Mouse (Mus musculus): ENCODE results near the gene Snrpd3. TPM values are rescaled to one million over a fixed set of nuclear protein-coding genes. Genes with fewer than 3 reads are reported as not detected.
"Not testable (repeated sequence)": the region's sequence is repeated elsewhere in the genome, so short reads cannot be mapped to it uniquely, and the experiment has no call there.

Gene Snrpd3
- polyA plus RNA-seq, 1 experiment from 2014 or later, result 289 TPM

DNA sequence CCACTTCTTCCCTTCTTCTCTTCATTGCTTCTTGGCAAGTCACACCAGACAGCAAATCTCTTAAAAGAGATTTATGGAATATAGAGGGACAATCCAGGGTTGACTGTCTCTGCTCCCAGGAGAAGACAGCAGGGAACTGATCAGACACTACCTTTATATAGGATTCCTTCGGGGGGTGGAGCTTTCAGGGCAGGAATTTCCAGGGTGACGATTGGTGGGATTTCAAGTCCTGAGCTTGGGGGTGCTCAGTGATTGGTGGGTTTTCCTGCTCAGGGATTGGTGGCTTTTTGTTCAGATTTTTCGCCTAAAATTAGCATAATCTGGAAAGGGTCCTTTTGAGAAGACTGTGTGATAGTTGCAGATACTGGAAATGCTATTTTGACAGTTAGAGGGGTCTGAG is 30.2 kb upstream of the Snrpd3 start:
- Histone ChIP-seq H3K27me3 (ENCODE audit: poor library complexity, severe bottlenecking) (no peaks in the 10 kb centered on the region), H3K9me3 (no peaks in the 10 kb centered on the region), H3K27ac (no peak overlapping the region), H3K36me3 (replicated peaks) (no peaks in the 10 kb centered on the region), H3K4me1 (no peaks in the 10 kb centered on the region), H3K4me3 (no peak overlapping the region)
- no peak for DNase-seq (ENCODE audit: extremely low spot score, low spot score)
- WGBS, result 71% methylated on average over 3 of the region's 3 CpGs

DNA sequence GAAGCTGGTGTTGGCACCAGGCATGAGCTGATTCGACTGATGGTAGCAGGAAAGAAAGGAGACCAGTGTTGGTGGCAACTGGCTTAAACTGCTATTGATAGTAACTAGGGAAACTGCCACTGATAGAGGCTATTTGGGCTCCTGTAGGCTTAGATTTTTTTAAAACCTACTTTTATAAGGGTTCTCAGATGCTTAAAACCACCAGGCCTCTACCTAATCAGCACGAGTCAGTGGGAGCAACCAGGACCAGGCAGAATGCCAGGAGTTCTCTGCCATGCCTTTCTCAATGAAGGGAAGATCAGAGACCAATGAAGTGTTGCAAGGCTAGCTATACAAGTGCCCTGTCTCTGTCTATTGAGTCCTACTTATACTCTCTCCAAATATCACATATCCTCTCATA is 27.8 kb upstream of the Snrpd3 start:
- Histone ChIP-seq H3K9me3 (no peaks in the 10 kb centered on the region), H3K4me1 (no peaks in the 10 kb centered on the region), H3K4me3 (no peak overlapping the region), H3K27ac (no peak overlapping the region), H3K36me3 (replicated peaks) (no peaks in the 10 kb centered on the region), H3K27me3 (ENCODE audit: poor library complexity, severe bottlenecking) (no peaks in the 10 kb centered on the region)
- WGBS, result 81% methylated on average over 2 of the region's 2 CpGs
- DNase-seq (ENCODE audit: extremely low spot score, low spot score), result no peak

DNA sequence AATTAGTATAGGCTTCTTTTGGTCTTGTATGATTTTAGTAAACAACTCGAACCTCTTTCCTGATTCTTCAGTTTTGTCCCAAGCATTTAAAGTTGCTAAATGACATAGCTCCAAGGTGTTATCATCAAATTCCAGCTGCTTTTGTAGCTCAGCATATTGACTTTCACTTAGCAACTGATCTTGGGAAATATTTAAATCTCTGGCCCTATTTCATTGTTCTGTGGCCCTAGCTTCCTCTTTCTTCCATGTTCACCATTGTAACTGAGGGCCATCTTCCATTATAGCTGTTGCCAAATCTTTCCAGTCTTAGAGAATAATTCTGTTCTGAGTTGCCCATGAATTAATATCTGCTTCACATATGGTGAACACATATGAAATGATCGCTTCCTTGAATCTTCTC is 26.6 kb upstream of the Snrpd3 start:
- DNase-seq (ENCODE audit: extremely low spot score, low spot score), result no peak
- no peaks in the 10 kb centered on the region for H3K9me3 ChIP-seq
- no peaks in the 10 kb centered on the region for H3K4me1 ChIP-seq
- no peak overlapping the region for H3K4me3 ChIP-seq
- 80% methylated on average over 2 of the region's 2 CpGs for WGBS
- H3K27me3 ChIP-seq (ENCODE audit: poor library complexity, severe bottlenecking), result no peaks in the 10 kb centered on the region
- H3K36me3 ChIP-seq (replicated peaks), result no peaks in the 10 kb centered on the region
- no peak overlapping the region for H3K27ac ChIP-seq

DNA sequence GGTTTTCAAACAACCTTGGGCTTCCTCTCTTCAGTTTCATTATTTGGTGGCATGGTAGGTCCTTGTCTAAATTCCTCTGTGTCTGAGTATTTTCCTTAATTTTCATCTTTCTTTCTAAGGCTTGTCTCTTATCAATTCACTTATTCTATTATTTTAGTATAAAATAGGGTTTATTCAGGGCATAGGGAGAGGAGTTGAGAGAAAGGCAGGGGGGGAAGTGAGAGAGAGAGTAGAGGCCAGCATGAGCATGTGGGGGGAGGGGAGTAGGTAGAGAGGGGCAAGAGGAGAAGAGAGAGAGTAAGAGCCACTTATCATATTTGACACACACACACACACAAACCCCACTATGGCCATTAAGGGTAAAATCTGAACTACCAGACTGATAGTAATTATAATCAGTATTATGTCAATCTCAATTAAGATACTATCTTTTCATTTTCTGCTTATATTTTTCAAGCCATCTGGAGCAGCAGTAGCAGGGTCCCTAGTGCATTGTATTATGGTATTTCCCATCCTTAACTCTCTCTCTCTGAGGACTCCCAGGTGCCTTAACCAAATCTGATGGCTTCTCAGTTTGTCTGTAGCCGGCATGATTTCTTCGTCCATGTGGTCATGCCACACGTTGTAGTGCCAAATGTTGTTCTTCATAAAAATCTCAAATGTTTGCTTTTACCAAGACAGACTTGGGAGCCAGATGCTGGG is 26.0 kb upstream of the Snrpd3 start:
- no peaks in the 10 kb centered on the region for H3K36me3 ChIP-seq (replicated peaks)
- H3K9me3 ChIP-seq, result no peaks in the 10 kb centered on the region
- WGBS, result 93% methylated on average over 3 of the region's 3 CpGs
- no peaks in the 10 kb centered on the region for H3K27me3 ChIP-seq (ENCODE audit: poor library complexity, severe bottlenecking)
- H3K4me1 ChIP-seq, result no peaks in the 10 kb centered on the region
- no peak overlapping the region for H3K27ac ChIP-seq
- H3K4me3 ChIP-seq, result no peak overlapping the region
- no peak for DNase-seq (ENCODE audit: extremely low spot score, low spot score)

DNA sequence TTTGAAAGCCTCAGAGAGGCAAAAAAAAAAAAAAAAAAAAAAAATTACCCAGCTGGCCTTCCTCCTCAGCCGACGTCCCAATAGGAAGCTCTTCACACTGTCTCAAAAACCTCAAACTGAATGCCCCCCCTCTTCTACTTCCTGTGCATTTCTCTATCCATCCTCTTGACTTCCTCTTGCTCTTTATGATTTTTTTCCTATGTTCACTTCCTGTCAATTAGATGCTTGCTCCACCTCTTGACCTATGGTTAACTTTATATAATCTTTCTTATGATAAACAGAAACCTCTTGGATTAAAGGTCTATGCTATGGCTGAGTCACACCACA is 25.5 kb upstream of the Snrpd3 start:
- H3K27ac ChIP-seq, result no peak overlapping the region
- H3K36me3 ChIP-seq (replicated peaks), result no peaks in the 10 kb centered on the region
- H3K4me1 ChIP-seq, result no peaks in the 10 kb centered on the region
- H3K4me3 ChIP-seq, result no peak overlapping the region
- H3K9me3 ChIP-seq, result no peaks in the 10 kb centered on the region
- WGBS, result 93% methylated on average over 2 of the region's 2 CpGs
- DNase-seq (ENCODE audit: extremely low spot score, low spot score), result no peak
- H3K27me3 ChIP-seq (ENCODE audit: poor library complexity, severe bottlenecking), result no peaks in the 10 kb centered on the region

DNA sequence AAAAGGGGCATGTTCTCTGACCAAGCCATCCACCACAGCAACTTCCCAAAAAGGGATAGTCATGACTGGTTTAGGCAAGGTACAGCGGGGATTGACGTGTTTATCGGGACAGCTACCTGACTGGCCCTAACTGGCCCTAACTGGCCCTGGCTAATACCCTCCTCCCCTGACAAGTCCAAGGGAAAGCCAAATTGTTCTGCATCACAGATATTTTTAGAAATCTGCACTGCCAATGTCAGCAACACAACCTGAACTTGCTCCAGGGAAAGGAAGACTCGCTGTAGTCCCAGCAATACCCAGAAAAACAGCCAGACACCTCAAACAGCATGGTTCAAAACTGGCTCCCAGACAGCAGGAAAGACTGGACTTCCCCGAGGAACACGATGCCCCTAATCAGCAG is 22.0 kb upstream of the Snrpd3 start:
- WGBS, result 81% methylated on average over 6 of the region's 6 CpGs
- Histone ChIP-seq H3K27me3 (ENCODE audit: poor library complexity, severe bottlenecking) (no peaks in the 10 kb centered on the region), H3K4me3 (no peak overlapping the region)

DNA sequence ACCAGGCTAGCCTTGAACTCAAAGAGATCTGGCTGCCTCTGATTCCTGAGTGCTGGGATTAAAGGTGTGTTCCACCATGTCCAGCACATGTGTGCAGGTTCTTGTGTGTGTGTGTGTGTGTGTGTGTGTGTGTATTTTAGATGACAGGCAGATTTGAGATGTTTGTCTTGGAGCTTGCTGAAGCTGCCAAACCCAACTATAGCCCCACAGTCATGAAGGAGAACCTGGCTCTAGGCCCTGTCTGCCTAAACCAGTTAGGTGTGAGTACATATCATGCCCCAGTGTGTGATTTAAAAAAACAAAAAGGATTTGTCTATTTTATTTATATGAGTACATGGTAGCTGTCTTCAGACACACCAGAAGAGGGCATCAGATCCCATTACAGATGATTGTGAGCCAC is 21.4 kb upstream of the Snrpd3 start:
- H3K9me3 ChIP-seq, result no peaks in the 10 kb centered on the region
- no peak overlapping the region for H3K27ac ChIP-seq
- H3K36me3 ChIP-seq (replicated peaks), result no peaks in the 10 kb centered on the region
- no peaks in the 10 kb centered on the region for H3K27me3 ChIP-seq (ENCODE audit: poor library complexity, severe bottlenecking)
- H3K4me1 ChIP-seq, result no peaks in the 10 kb centered on the region
- H3K4me3 ChIP-seq, result no peak overlapping the region
- no peak for DNase-seq (ENCODE audit: extremely low spot score, low spot score)

More for the DNA sequence above, 22.0 kb upstream of the Snrpd3 start:
- Histone ChIP-seq H3K4me1 (no peaks in the 10 kb centered on the region), H3K27ac (no peak overlapping the region), H3K9me3 (no peaks in the 10 kb centered on the region), H3K36me3 (replicated peaks) (no peaks in the 10 kb centered on the region)
- DNase-seq (ENCODE audit: extremely low spot score, low spot score), result no peak

DNA sequence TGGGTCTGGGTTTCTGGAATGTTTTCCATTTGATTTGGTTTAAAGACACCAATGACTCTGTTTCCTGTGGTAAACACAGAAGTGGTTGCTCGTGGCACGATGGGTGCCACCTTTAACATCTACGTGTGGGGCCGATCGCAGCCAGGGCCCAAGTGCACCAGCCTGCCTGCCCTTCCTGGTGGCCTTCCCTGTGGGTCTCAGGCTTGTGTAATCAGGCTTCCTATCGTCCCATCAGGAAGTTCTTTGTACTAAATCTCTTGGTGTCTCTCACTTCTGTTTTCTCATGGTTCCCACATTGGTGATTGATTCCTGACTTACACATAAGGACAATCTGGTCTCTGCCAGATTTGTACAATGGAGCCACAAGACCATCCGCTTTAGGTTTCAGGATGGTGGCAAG is 18.1 kb upstream of the Snrpd3 start:
- H3K9me3 ChIP-seq; H3K27me3 ChIP-seq (ENCODE audit: poor library complexity, severe bottlenecking); H3K36me3 ChIP-seq (replicated peaks); H3K4me1 ChIP-seq; H3K27ac ChIP-seq; H3K4me3 ChIP-seq; DNase-seq (ENCODE audit: extremely low spot score, low spot score): not testable (repeated sequence)
- WGBS, result 89% methylated on average over 7 of the region's 7 CpGs

DNA sequence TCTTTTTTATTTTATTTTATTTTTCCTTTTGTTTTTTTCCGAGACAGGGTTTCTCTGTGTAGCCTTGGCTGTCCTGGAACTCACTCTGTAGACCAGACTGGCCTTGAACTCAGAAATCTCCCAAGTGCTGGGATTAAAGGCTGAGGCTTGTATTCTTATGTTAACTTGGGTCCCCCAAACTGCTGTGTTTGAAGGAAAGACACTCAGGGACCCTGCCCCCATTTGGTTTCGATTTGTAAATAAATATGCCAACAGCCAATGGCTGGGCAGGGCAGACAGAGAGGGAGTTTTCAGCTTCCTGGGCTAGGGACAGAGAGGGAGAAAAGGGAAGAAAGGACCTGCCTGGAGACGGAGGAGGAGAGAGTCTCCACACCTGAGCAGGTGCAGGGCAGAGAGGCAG is 17.6 kb upstream of the Snrpd3 start:
- no peaks in the 10 kb centered on the region; the same call in 1 of the 2 replicates for H3K36me3 ChIP-seq (replicated peaks)
- H3K27me3 ChIP-seq (ENCODE audit: poor library complexity, severe bottlenecking), result no peaks in the 10 kb centered on the region
- 60% methylated on average over 3 of the region's 3 CpGs for WGBS
- DNase-seq (ENCODE audit: extremely low spot score, low spot score), result no peak
- no peak overlapping the region for H3K4me3 ChIP-seq
- H3K9me3 ChIP-seq, result no peaks in the 10 kb centered on the region
- H3K4me1 ChIP-seq, result no peaks in the 10 kb centered on the region
- no peak overlapping the region for H3K27ac ChIP-seq

DNA sequence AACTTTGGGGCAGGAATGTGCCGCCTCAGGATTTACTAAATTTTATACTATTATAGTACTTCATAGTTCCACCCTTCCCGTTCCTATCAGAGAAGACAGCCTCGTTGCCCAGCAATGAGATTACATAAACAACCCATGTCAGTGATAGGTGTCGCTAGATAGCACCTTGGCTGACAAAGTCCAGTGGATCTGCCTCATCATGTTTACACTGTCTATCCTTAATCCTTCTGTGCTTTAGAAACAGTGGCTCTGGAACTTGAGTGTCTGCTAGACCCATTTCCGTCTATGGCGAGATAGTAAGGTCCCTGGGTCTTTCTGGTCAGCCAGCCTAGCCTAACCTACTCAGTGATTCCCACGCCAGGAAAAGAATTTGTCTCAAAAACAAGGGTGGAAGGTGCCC is 17.0 kb upstream of the Snrpd3 start:
- Histone ChIP-seq H3K27me3 (ENCODE audit: poor library complexity, severe bottlenecking) (no peaks in the 10 kb centered on the region), H3K4me3 (no peak overlapping the region)

DNA sequence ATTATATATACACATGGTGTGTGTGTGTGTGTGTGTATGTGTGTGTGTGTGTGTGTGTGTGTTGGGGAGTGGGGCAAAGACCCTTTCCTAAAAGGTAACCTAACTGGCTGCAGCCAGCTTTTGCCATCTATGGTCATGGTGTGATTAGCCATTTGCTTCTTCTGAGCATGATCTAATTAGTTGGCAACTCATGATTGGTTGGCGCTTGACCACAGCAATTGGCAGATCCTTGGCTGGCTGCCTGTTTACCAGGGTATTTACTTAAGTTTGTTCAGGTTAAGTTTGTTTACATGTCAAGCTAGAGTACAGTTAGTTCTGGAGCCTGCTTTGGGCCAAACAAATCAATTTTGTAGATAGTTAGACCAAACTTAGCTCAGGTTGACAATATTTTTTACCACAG is 15.7 kb upstream of the Snrpd3 start:
- no peaks in the 10 kb centered on the region for H3K9me3 ChIP-seq
- 100% methylated on average over 1 of the region's 1 CpGs for WGBS
- peaks cover 6% of the 10 kb centered on the region for H3K36me3 ChIP-seq (replicated peaks)
- H3K4me1 ChIP-seq, result no peaks in the 10 kb centered on the region
- H3K27ac ChIP-seq, result no peak overlapping the region
- DNase-seq (ENCODE audit: extremely low spot score, low spot score), result no peak
- no peaks in the 10 kb centered on the region for H3K27me3 ChIP-seq (ENCODE audit: poor library complexity, severe bottlenecking)
- H3K4me3 ChIP-seq, result no peak overlapping the region

More for the DNA sequence above, 17.0 kb upstream of the Snrpd3 start:
- no peak for DNase-seq (ENCODE audit: extremely low spot score, low spot score)
- 68% methylated on average over 7 of the region's 7 CpGs for WGBS
- Histone ChIP-seq H3K9me3 (no peaks in the 10 kb centered on the region), H3K36me3 (replicated peaks) (no peaks in the 10 kb centered on the region; the same call in 1 of the 2 replicates), H3K27ac (no peak overlapping the region), H3K4me1 (no peaks in the 10 kb centered on the region)

DNA sequence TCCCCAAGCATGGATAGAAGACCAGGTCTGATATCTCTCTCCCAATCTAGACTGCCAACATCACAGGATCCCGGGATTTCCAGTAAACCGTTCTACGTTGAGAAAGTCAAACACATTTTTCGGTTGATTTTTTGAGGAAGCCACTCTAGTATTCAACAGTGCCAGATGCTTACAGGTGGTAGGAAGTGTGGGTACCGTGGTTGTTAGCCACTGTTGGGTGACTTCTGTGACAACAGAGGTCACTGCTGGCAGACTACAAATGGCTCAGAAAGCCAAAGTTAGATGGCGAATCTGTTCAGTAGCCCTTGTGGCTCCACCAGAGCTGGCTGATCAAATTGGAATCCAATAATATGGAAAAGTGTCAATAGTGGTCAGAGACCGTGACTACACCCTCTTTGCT is 13.7 kb upstream of the Snrpd3 start:
- no peaks in the 10 kb centered on the region for H3K27me3 ChIP-seq (ENCODE audit: poor library complexity, severe bottlenecking)
- no peaks in the 10 kb centered on the region for H3K9me3 ChIP-seq
- H3K4me3 ChIP-seq, result no peak overlapping the region
- no peak for DNase-seq (ENCODE audit: extremely low spot score, low spot score)
- no peaks in the 10 kb centered on the region for H3K4me1 ChIP-seq
- peaks cover 26% of the 10 kb centered on the region for H3K36me3 ChIP-seq (replicated peaks)
- no peak overlapping the region for H3K27ac ChIP-seq
- 92% methylated on average over 7 of the region's 7 CpGs for WGBS

DNA sequence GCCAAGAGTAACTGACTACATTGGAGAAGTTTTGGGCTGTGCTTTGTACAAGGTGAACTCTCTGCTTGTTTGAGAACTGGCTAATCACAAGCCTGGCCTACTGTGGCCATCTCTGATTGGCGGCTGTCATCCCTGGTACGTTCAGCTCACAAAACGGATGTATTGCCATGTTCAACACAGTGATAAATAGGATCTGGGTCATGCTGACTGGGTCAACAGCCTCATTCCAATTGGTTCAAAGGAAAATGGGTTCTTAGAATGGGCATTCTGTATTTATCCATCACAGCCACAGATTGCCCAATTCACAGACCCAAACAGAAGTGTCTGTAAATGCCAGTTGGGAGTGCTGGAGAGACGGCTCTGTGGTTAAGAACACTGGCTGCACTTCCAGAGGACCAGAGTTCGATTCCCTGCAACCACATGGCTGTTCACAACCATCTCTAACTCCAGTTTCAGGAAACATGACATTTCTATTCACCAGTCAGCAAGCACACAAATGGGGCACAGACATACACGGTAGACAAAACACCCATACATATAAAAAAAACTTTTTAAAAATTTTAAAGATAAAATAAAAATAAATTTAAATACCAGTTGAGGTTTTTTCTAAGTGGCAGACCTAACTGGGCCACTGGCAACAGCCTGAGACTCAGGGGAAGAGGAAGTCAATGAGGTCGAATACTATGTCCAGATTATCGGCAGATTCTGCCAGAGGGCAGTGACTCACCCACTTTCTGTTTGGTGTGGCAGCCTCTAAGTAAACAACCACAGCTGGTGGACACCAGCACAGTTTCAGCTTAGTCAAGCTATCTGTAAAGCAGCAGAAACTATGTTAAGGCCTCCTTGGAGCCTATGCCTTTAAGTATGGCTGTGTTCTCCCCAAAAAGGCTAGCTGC is 12.9 kb upstream of the Snrpd3 start:
- no peak overlapping the region for H3K4me3 ChIP-seq
- H3K9me3 ChIP-seq, result no peaks in the 10 kb centered on the region
- H3K27me3 ChIP-seq (ENCODE audit: poor library complexity, severe bottlenecking), result no peaks in the 10 kb centered on the region
- DNase-seq (ENCODE audit: extremely low spot score, low spot score), result no peak
- H3K27ac ChIP-seq, result no peak overlapping the region
- 88% methylated on average over 8 of the region's 8 CpGs for WGBS
- no peaks in the 10 kb centered on the region for H3K4me1 ChIP-seq
- peaks cover 34% of the 10 kb centered on the region for H3K36me3 ChIP-seq (replicated peaks)

Measured in forebrain, embryonic 10.5 days (tissue).